Mouse (Mus musculus): ENCODE results near the gene Fam124a. TPM values are rescaled to one million over a fixed set of nuclear protein-coding genes. Genes with fewer than 3 reads are reported as not detected.

Gene Fam124a
- total and polyA plus RNA-seq, 2 experiments from 2014 or later: 41.7 to 52.3 TPM

DNA sequence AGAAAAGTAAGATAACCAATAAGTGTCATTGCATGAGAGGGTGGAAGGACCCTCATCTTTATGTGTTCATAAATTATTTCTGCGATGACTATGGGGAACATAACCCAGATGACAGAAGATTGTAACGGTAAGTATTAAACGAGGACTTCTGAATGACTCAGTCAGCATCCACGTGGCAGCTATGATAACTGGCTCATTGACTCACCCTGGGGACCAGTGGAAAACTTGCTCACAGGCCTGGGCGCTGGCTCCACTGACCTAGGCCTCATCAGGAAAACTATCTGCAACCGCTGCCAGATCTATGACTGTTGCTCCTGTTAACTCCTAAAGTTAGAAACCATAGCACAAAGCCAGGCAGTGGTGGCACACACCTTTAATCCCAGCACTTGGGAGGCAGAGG, 92.9 kb downstream of the Fam124a start:
- DNase-seq: no peak
- Histone ChIP-seq H3K36me3 (ENCODE audit: insufficient read depth) (no peaks in the 10 kb centered on the region), H3K4me1 (ENCODE audit: insufficient read depth) (no peaks in the 10 kb centered on the region), H3K27ac (ENCODE audit: low read depth, low read length) (no peak overlapping the region), H3K9me3 (ENCODE audit: low read length) (no peaks in the 10 kb centered on the region), H3K4me3 (ENCODE audit: low read depth, low read length) (no peak overlapping the region), H3K27me3 (ENCODE audit: insufficient read depth, low read length) (no peaks in the 10 kb centered on the region), H3K9ac (no peak overlapping the region), H3K4me2 (ENCODE audit: low read depth) (no peak overlapping the region)
- WGBS: 90% methylated on average over 6 of the region's 6 CpGs
- no peak for TF ChIP-seq CTCF (IDR thresholded peaks at IDR 0.05; ENCODE audit: low read depth)
- no peak for ATAC-seq

DNA sequence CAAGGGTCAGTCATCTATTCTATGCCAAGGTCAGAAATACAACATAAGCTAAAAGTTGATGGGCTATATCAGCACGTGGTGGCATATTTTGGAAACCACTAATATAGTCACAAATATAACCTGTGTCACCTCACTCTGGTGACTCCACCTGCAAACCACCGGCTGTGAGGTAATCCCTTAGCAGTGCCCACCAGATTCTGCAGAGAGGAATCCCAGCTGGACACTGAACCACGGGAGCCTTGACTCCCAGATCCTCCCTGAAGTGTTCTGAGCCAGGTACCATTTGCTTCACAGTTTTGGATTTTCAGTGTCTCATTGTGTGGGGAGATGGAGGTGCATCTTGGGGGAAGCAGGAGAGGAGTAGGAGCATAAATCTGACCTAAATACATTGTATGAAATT, 94.8 kb downstream of the Fam124a start:
- no peaks in the 10 kb centered on the region for H3K27me3 ChIP-seq (ENCODE audit: insufficient read depth, low read length)
- no peak overlapping the region for H3K4me2 ChIP-seq (ENCODE audit: low read depth)
- ATAC-seq (no peak), DNase-seq (no peak)
- no peak overlapping the region for H3K27ac ChIP-seq (ENCODE audit: low read depth, low read length)
- no peaks in the 10 kb centered on the region for H3K36me3 ChIP-seq (ENCODE audit: insufficient read depth)
- H3K4me1 ChIP-seq (ENCODE audit: insufficient read depth): no peaks in the 10 kb centered on the region
- H3K9me3 ChIP-seq (ENCODE audit: low read length): no peaks in the 10 kb centered on the region
- H3K4me3 ChIP-seq (ENCODE audit: low read depth, low read length): no peak overlapping the region
- no peak overlapping the region for H3K9ac ChIP-seq
- 68% methylated on average over 3 of the region's 3 CpGs for WGBS
- TF ChIP-seq CTCF (IDR thresholded peaks at IDR 0.05; ENCODE audit: low read depth): no peak

DNA sequence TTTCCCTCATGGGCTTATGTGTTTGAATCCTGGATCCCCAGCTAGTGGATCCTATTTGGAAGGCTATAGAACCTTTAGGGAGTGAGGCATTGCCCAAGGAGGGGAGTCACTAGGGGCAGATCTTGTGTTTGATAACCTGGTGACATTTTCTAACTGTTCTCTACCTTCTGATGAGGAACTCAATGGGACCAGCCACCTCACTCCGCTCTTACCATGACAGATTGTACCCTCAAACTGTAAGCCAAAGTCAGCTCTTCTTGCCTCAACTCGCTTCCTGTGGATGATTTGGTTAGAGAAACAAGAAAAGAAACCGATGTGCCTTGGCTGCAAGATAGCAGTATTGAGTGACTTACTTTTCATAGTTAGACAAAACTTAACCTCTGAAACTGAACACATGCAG, 96.2 kb downstream of the Fam124a start:
- Histone ChIP-seq H3K9me3 (ENCODE audit: low read length) (no peaks in the 10 kb centered on the region), H3K4me2 (ENCODE audit: low read depth) (no peak overlapping the region), H3K27ac (ENCODE audit: low read depth, low read length) (no peak overlapping the region), H3K36me3 (ENCODE audit: insufficient read depth) (no peaks in the 10 kb centered on the region), H3K9ac (no peak overlapping the region), H3K4me1 (ENCODE audit: insufficient read depth) (no peaks in the 10 kb centered on the region), H3K4me3 (ENCODE audit: low read depth, low read length) (no peak overlapping the region), H3K27me3 (ENCODE audit: insufficient read depth, low read length) (no peaks in the 10 kb centered on the region)
- DNase-seq (no peak), ATAC-seq (no peak)
- whole genome bisulfite sequencing: 99% methylated on average over 3 of the region's 3 CpGs
- no peak for TF ChIP-seq CTCF (IDR thresholded peaks at IDR 0.05; ENCODE audit: low read depth)

DNA sequence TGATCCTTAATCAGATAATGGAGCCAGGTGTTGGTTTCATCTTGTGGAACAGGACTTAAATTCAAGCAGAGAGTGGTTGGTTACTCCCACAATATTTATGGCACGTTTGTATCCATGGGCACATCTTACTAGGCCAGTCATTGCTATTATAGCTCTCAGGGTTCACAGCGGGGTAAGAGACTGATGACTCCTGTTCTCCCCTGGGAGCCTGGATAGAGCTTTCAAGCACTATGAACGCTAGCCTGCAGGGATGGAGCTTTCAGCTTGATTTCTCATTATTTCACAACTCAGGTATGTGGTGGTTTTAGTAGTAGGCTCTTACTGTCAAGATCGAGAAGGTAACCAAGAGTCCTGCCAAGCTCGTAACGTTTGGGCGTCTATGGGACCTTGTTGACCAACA, 100.5 kb downstream of the Fam124a start:
- Histone ChIP-seq H3K9ac (no peak overlapping the region), H3K36me3 (ENCODE audit: insufficient read depth) (no peaks in the 10 kb centered on the region), H3K4me1 (ENCODE audit: insufficient read depth) (no peaks in the 10 kb centered on the region), H3K9me3 (ENCODE audit: low read length) (no peaks in the 10 kb centered on the region), H3K4me3 (ENCODE audit: low read depth, low read length) (no peak overlapping the region), H3K27ac (ENCODE audit: low read depth, low read length) (no peak overlapping the region), H3K27me3 (ENCODE audit: insufficient read depth, low read length) (no peaks in the 10 kb centered on the region), H3K4me2 (ENCODE audit: low read depth) (no peak overlapping the region)
- no peak for ATAC-seq
- no peak for DNase-seq
- 86% methylated on average over 7 of the region's 7 CpGs for WGBS
- TF ChIP-seq CTCF (IDR thresholded peaks at IDR 0.05; ENCODE audit: low read depth): no peak

DNA sequence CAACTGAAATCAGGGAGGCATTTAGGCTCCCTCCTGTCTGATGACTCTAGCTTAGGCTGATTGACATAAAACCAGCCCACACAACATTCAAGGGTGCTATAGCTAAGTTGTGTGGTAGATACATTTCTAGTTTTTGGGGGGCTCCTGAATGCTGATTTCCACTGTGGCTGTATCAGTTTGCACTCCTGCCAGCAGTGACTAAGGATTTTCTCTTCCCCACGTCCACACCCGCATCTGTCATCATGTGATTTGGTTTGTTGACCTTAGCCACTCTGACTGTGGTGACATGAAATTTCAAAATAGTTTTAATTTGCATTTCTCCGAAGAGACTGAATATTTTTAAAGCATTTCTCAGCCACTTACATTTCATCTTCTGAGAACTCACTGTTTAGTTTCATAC, 101.9 kb downstream of the Fam124a start:
- WGBS: 87% methylated on average over 3 of the region's 3 CpGs
- Histone ChIP-seq H3K27me3 (ENCODE audit: insufficient read depth, low read length) (no peaks in the 10 kb centered on the region), H3K9ac (no peak overlapping the region), H3K9me3 (ENCODE audit: low read length) (no peaks in the 10 kb centered on the region), H3K4me3 (ENCODE audit: low read depth, low read length) (no peak overlapping the region), H3K4me2 (ENCODE audit: low read depth) (no peak overlapping the region), H3K4me1 (ENCODE audit: insufficient read depth) (no peaks in the 10 kb centered on the region), H3K27ac (ENCODE audit: low read depth, low read length) (no peak overlapping the region), H3K36me3 (ENCODE audit: insufficient read depth) (no peaks in the 10 kb centered on the region)
- ATAC-seq: no peak
- no peak for DNase-seq
- no peak for TF ChIP-seq CTCF (IDR thresholded peaks at IDR 0.05; ENCODE audit: low read depth)

Other genes starting within 250 kb of the Fam124a start
- 0.92 and 1.4 TPM in 2 replicates for gene Gucy1b2, start 99.4 kb upstream of the Fam124a start, total RNA-seq (2014; rRNA removed)
- gene Gucy1b2, start 99.4 kb upstream of the Fam124a start, polyA plus RNA-seq (2015; fragmentation: Nextera tagmentation; extraction: Ambion mirVana): 0.64 and 0.84 TPM in 2 replicates
- not detected in 2 replicates for gene Gm4131, start 11.2 kb downstream of the Fam124a start, total RNA-seq (2014; rRNA removed)
- 0.22 TPM in 1 of 2 replicates, not detected in the other for gene Gm4131, start 11.2 kb downstream of the Fam124a start, polyA plus RNA-seq (2015; fragmentation: Nextera tagmentation; extraction: Ambion mirVana)
- 0.14 TPM in 1 of 2 replicates, not detected in the other for gene Serpine3, start 107.9 kb downstream of the Fam124a start, total RNA-seq (2014; rRNA removed)
- 0.15 TPM in 1 of 2 replicates, not detected in the other for gene Serpine3, start 107.9 kb downstream of the Fam124a start, polyA plus RNA-seq (2015; fragmentation: Nextera tagmentation; extraction: Ambion mirVana)
- gene Ints6, start 205.4 kb downstream of the Fam124a start, total RNA-seq (2014; rRNA removed): 20.3 and 25.4 TPM in 2 replicates
- gene Ints6, start 205.4 kb downstream of the Fam124a start, polyA plus RNA-seq (2015; fragmentation: Nextera tagmentation; extraction: Ambion mirVana): 4.3 and 9.1 TPM in 2 replicates